Mouse (Mus musculus) CH12.LX (cell line): Measurements from ENCODE around the gene Tub. TPM values are rescaled to one million over a fixed set of nuclear protein-coding genes. Genes with fewer than 3 reads are reported as not detected.

ENCODE experiments used
- DNase-seq: peaks from one replicate; pipeline ENCODE4 v3.0.0-alpha.2; 2013; ENCODE audit errors: extremely low read depth
- H3K27ac ChIP-seq: 2 replicates; pipeline ENCODE4 v1.5.1; 2012; ENCODE audit warnings: low read depth, mild to moderate bottlenecking, control low read depth, moderate library complexity; ENCODE audit not compliant: insufficient read depth
- H3K27me3 ChIP-seq: replicated peaks from 2 replicates; pipeline ENCODE3; 2012; ENCODE audit warnings: inconsistent platforms
- H3K36me3 ChIP-seq, 2 experiments: replicated peaks in 1 of 2; 2 replicates each; pipeline versions ENCODE3 to v1.6.1; 2012; ENCODE audit warnings: inconsistent platforms in 1 of 2, low read length in 1 of 2, mild to moderate bottlenecking in 1 of 2, mixed read lengths in 1 of 2, moderate library complexity in 1 of 2; ENCODE audit not compliant: control insufficient read depth in 1 of 2, insufficient read depth in 1 of 2
- H3K4me1 ChIP-seq, 2 experiments: 2 replicates each; pipeline ENCODE4 v1.6.1; 2012; ENCODE audit warnings: inconsistent platforms in 1 of 2, moderate library complexity in 1 of 2; ENCODE audit not compliant: insufficient read depth in 2 of 2, control insufficient read depth in 1 of 2
- H3K4me2 ChIP-seq: 2 replicates; pipeline ENCODE4 v1.6.1; 2012; ENCODE audit warnings: low read depth, mild to moderate bottlenecking, control low read depth; ENCODE audit not compliant: poor library complexity, insufficient read depth, severe bottlenecking
- H3K4me3 ChIP-seq, 3 experiments: fragments of 150-350 bp in 1 of 3; sonication (generic) in 1 of 3; replicated peaks in 1 of 3; 2 replicates each; pipeline versions ENCODE3 to v1.5.1; 2011 to 2012; ENCODE audit warnings: low read depth in 2 of 3, low read length in 2 of 3, mild to moderate bottlenecking in 2 of 3, moderate library complexity in 2 of 3, control low read depth in 1 of 3, improper control_type of control experiment in 1 of 3, inconsistent platforms in 1 of 3, mixed read lengths in 1 of 3; ENCODE audit not compliant: poor library complexity in 1 of 3
- H3K79me2 ChIP-seq: replicated peaks from 2 replicates; pipeline ENCODE4 v1.6.1; 2012; ENCODE audit warnings: mild to moderate bottlenecking, moderate library complexity; ENCODE audit not compliant: control insufficient read depth, poor library complexity, insufficient read depth, severe bottlenecking; ENCODE audit errors: extremely low read depth
- H3K9ac ChIP-seq: 2 replicates; pipeline ENCODE4 v1.6.1; 2012; ENCODE audit warnings: low read depth, mild to moderate bottlenecking, control low read depth, moderate library complexity; ENCODE audit not compliant: insufficient read depth
- H3K9me3 ChIP-seq: replicated peaks from 2 replicates; pipeline ENCODE3; 2012; ENCODE audit warnings: low read length, inconsistent platforms, mixed read lengths
- BHLHE40 ChIP-seq: IDR thresholded peaks from 2 replicates; pipeline ENCODE4 v1.6.1; 2011; ENCODE audit warnings: mild to moderate bottlenecking, low read depth, low read length, improper control_type of control experiment
- CHD2 ChIP-seq: IDR thresholded peaks from 2 replicates; pipeline ENCODE4 v1.6.1; 2011; ENCODE audit warnings: low read length, improper control_type of control experiment
- ELF1 ChIP-seq: IDR thresholded peaks from 2 replicates; pipeline ENCODE4 v1.6.1; 2014; ENCODE audit warnings: low read depth, mild to moderate bottlenecking, inconsistent platforms, low read length, improper control_type of control experiment
- EP300 ChIP-seq: IDR thresholded peaks from 2 replicates; pipeline ENCODE4 v1.6.1; 2011; ENCODE audit warnings: low read length, improper control_type of control experiment
- GABPA ChIP-seq: IDR thresholded peaks from 2 replicates; pipeline ENCODE4 v1.6.1; 2012; ENCODE audit warnings: low read depth, low read length, improper control_type of control experiment, inconsistent platforms; ENCODE audit not compliant: insufficient replicate concordance
- JUND ChIP-seq: conservative IDR thresholded peaks from 2 replicates; pipeline ENCODE4 v1.6.1; 2011; ENCODE audit warnings: low read depth, low read length, improper control_type of control experiment
- MAFK ChIP-seq: IDR thresholded peaks from 2 replicates; pipeline ENCODE4 v1.6.1; 2011; ENCODE audit warnings: low read length, improper control_type of control experiment; ENCODE audit not compliant: insufficient replicate concordance
- MAX ChIP-seq: IDR thresholded peaks from 2 replicates; pipeline ENCODE4 v1.6.1; 2011; ENCODE audit warnings: low read length, improper control_type of control experiment
- MAZ ChIP-seq: IDR thresholded peaks from 2 replicates; pipeline ENCODE4 v1.6.1; 2012; ENCODE audit warnings: low read depth, mild to moderate bottlenecking, inconsistent platforms, low read length, improper control_type of control experiment, moderate library complexity
- MYC ChIP-seq: IDR thresholded peaks from 2 replicates; pipeline ENCODE4 v1.6.1; 2011; ENCODE audit warnings: low read depth, mild to moderate bottlenecking, improper control_type of control experiment, low read length
- NRF1 ChIP-seq: IDR thresholded peaks from 2 replicates; pipeline ENCODE4 v1.6.1; 2014; ENCODE audit warnings: low read depth, mild to moderate bottlenecking, inconsistent platforms, low read length, improper control_type of control experiment, moderate library complexity
- PAX5 ChIP-seq: IDR thresholded peaks from 2 replicates; pipeline ENCODE4 v1.6.1; 2012; ENCODE audit warnings: low read length, inconsistent platforms, mixed read lengths
- POLR2AphosphoS2 ChIP-seq: IDR thresholded peaks from 2 replicates; pipeline ENCODE4 v1.6.1; 2011; ENCODE audit warnings: low read depth, low read length, improper control_type of control experiment
- SIN3A ChIP-seq: IDR thresholded peaks from 2 replicates; pipeline ENCODE4 v1.6.1; 2012; ENCODE audit warnings: low read length, improper control_type of control experiment, inconsistent platforms
- SMC3 ChIP-seq: IDR thresholded peaks from 2 replicates; pipeline ENCODE4 v1.6.1; 2011; ENCODE audit warnings: low read depth, low read length, improper control_type of control experiment
- TCF12 ChIP-seq: IDR thresholded peaks from 2 replicates; pipeline ENCODE4 v1.6.1; 2014; ENCODE audit warnings: low read depth, mild to moderate bottlenecking, inconsistent platforms, low read length, improper control_type of control experiment
- UBTF ChIP-seq: IDR thresholded peaks from 2 replicates; pipeline ENCODE4 v1.6.1; 2012; ENCODE audit warnings: low read depth, mild to moderate bottlenecking, inconsistent platforms, low read length, improper control_type of control experiment, moderate library complexity
- USF1 ChIP-seq: IDR thresholded peaks from 2 replicates; pipeline ENCODE4 v1.6.1; 2014; ENCODE audit warnings: low read depth, mild to moderate bottlenecking, inconsistent platforms, low read length, improper control_type of control experiment
- USF2 ChIP-seq: conservative IDR thresholded peaks from 2 replicates; pipeline ENCODE4 v1.6.1; 2011; ENCODE audit warnings: low read depth, low read length, improper control_type of control experiment
- ZNF384 ChIP-seq: IDR thresholded peaks from 2 replicates; pipeline ENCODE4 v1.6.1; 2012; ENCODE audit warnings: low read depth, low read length, improper control_type of control experiment, inconsistent platforms
- dilution Hi-C: fragments of 300-500 bp; cut with MboI; formaldehyde crosslinking; loops from 2 replicates; pipeline ENCODE4 v1.14.3; 2020; ENCODE audit warnings: low sequenced_read_pairs; ENCODE audit not compliant: extremely low pct_unique_long_range_greater_than_20kb, extremely low pct_ligation_motif_present
- in situ Hi-C: fragments of 300-500 bp; cut with MboI; formaldehyde crosslinking; loops from 3 replicates; pipeline ENCODE4 v1.14.3; 2019; ENCODE audit warnings: low sequenced_read_pairs, low pct_ligation_motif_present, low pct_unique_long_range_greater_than_20kb, mixed read lengths
- polyA plus RNA-seq: library from polyadenylated mRNA; unstranded; fragments of >175 nt; gene quantifications from 2 replicates; pipeline ENCODE4 v1.2.1, GENCODE M21; 2012; ENCODE audit warnings: low read depth; ENCODE audit not compliant: insufficient read length
- total RNA-seq, 2 experiments: library from RNA; depleted of rRNA; stranded (reverse); fragments of 300-350 nt in 1 of 2; fragments of >200 nt in 1 of 2; gene quantifications; 2 replicates each; pipeline ENCODE4 v1.2.3; 2012 to 2014

Tub gene
- total and polyA plus RNA-seq, 3 experiments = 0.13 TPM; not detected in 2

- Histone ChIP-seq H3K36me3 (no peaks in the 10 kb centered on the region), H3K79me2 (no peaks in the 10 kb centered on the region), H3K4me2 (no peak overlapping the region), H3K4me3 (no peak overlapping the region), H3K4me1 (no peaks in the 10 kb centered on the region), H3K27ac (no peak overlapping the region), H3K9ac (no peak overlapping the region), H3K27me3 (peaks cover 54% of the 10 kb centered on the region), H3K9me3 (no peaks in the 10 kb centered on the region)
- dilution Hi-C loops = no loop called here
- in situ Hi-C loops = no loop called here
- DNase-seq = no peak
- TF ChIP-seq TCF12 = no peak
- no peak for TF ChIP-seq CHD2
- no peak for TF ChIP-seq MYC
- TF ChIP-seq PAX5 = no peak
- no peak for TF ChIP-seq ZNF384
- no peak for TF ChIP-seq JUND
- no peak for TF ChIP-seq UBTF
- TF ChIP-seq MAZ = no peak
- TF ChIP-seq SIN3A = no peak
- TF ChIP-seq EP300 = no peak
- TF ChIP-seq USF1 = no peak
- TF ChIP-seq USF2 = no peak
- no peak for TF ChIP-seq NRF1
- TF ChIP-seq MAX = no peak
- TF ChIP-seq BHLHE40 = no peak
- no peak for TF ChIP-seq ELF1
Observed at GRCm38 (mm10) chr7:109011596-109012180, 61.5 kb downstream of the Tub start.

- Histone ChIP-seq H3K9me3 (no peaks in the 10 kb centered on the region), H3K4me2 (no peak overlapping the region), H3K36me3 (no peaks in the 10 kb centered on the region), H3K4me3 (no peak overlapping the region), H3K27ac (no peak overlapping the region), H3K4me1 (no peaks in the 10 kb centered on the region), H3K9ac (no peak overlapping the region), H3K27me3 (peaks cover 54% of the 10 kb centered on the region), H3K79me2 (no peaks in the 10 kb centered on the region)
- TF ChIP-seq NRF1 = no peak
- TF ChIP-seq MAFK = no peak
- TF ChIP-seq SMC3 = no peak
- TF ChIP-seq BHLHE40 = no peak
- TF ChIP-seq JUND = no peak
- TF ChIP-seq USF1 = no peak
- no peak for TF ChIP-seq POLR2AphosphoS2
- TF ChIP-seq MYC = no peak
- TF ChIP-seq GABPA = no peak
- no peak for DNase-seq
- dilution Hi-C loops = no loop called here
- in situ Hi-C loops = no loop called here
Observed at GRCm38 (mm10) chr7:109012575-109012974, 62.4 kb downstream of the Tub start.
